Mouse (Mus musculus) stomach, embryonic 16.5 days (tissue): ENCODE measurements around the gene Adam34. TPM values are rescaled to one million over a fixed set of nuclear protein-coding genes. Genes with fewer than 3 reads are reported as not detected.
"Not testable (repeated sequence)": the region's sequence is repeated elsewhere in the genome, so short reads cannot be mapped to it uniquely, and the experiment has no call there.

ENCODE experiments used
- ATAC-seq: fragments of 200-750 bp; cut with Nextera tagmentation; 2 replicates; pipeline ENCODE4 v1.8.0; 2017; ENCODE audit warnings: moderate number of reproducible peaks, moderate TSS enrichment; ENCODE audit not compliant: insufficient read depth, low FRiP score
- H3K27ac ChIP-seq: fragments of 300-500 bp; sonication (generic); 2 replicates; pipeline ENCODE4 v1.5.1; 2014; ENCODE audit warnings: low read length
- H3K27me3 ChIP-seq: fragments of 300-500 bp; sonication (generic); 2 replicates; pipeline ENCODE4 v1.6.1; 2014; ENCODE audit warnings: low read length, control low read depth, mixed read lengths; ENCODE audit not compliant: control insufficient read depth, insufficient read depth
- H3K36me3 ChIP-seq: fragments of 300-500 bp; sonication (generic); 2 replicates; pipeline ENCODE4 v1.6.1; 2014; ENCODE audit warnings: low read length; ENCODE audit not compliant: control insufficient read depth, insufficient read depth
- H3K4me1 ChIP-seq: fragments of 300-500 bp; sonication (generic); 2 replicates; pipeline ENCODE4 v1.6.1; 2014; ENCODE audit warnings: low read length, control low read depth, mixed read lengths; ENCODE audit not compliant: control insufficient read depth, insufficient read depth
- H3K4me2 ChIP-seq: fragments of 300-500 bp; sonication (generic); 2 replicates; pipeline ENCODE4 v1.6.1; 2014; ENCODE audit warnings: low read depth, low read length, mixed read lengths
- H3K4me3 ChIP-seq: fragments of 300-500 bp; sonication (generic); replicated peaks from 2 replicates; pipeline ENCODE4 v1.5.1; 2014; ENCODE audit warnings: mild to moderate bottlenecking, low read length
- H3K9ac ChIP-seq: fragments of 300-500 bp; sonication (generic); 2 replicates; pipeline ENCODE4 v1.6.1; 2014; ENCODE audit warnings: low read length
- H3K9me3 ChIP-seq: fragments of 300-500 bp; sonication (generic); replicated peaks from 2 replicates; pipeline ENCODE4 v1.6.1; 2016; ENCODE audit warnings: low read length, control low read depth; ENCODE audit not compliant: control insufficient read depth
- WGBS: fragments of 180-500 bp; shearing (Covaris S2); extraction: QIAGEN DNeasy Blood & Tissue Kit; methylation state at CpG from one replicate; pipeline ENCODE4 v1.1.7; 2014; 5-methylcytosine and 5-hydroxymethylcytosine counted together
- polyA plus RNA-seq: library from polyadenylated mRNA; unstranded; fragments of >200 nt; fragmentation: Nextera tagmentation; extraction: Ambion mirVana; gene quantifications from 2 replicates; pipeline ENCODE4 v1.2.1, GENCODE M21; 2015

The Adam34 gene
- not detected in 2 replicates for polyA plus RNA-seq

DNA sequence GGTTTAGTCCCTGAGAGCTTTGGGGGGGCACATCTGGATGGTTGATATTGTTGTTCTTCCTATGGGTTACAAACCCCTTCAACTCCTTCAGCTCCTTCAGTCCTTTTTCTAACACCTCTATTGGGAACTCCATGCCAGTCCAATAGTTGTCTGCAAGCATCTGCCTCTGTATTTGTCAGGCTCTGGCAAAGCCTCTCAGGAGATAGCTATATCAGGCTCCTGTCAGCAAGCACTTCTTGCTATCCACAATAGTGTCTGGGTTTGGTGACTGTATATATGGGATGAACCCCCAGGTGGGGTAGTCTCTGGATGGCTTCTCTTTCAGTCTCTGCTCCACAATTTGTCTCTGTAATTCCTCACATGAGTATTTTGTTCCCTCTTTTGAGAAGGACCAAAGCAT, at the start of gene Adam34:
Gene Adam34 (minus strand): TSS at position 101 of the 400 bp plus-strand sequence.
- H3K36me3 ChIP-seq: no peaks in the 10 kb centered on the region
- H3K4me1 ChIP-seq: no peaks in the 10 kb centered on the region
- no peaks in the 10 kb centered on the region for H3K27me3 ChIP-seq
- no peak within 1 kb of the TSS for H3K4me2 ChIP-seq
- no peak within 1 kb of the TSS for H3K4me3 ChIP-seq
- no peaks in the 10 kb centered on the region for H3K9me3 ChIP-seq
- no peak within 1 kb of the TSS for H3K27ac ChIP-seq
- ATAC-seq: no peak
- no peak within 1 kb of the TSS for H3K9ac ChIP-seq

DNA sequence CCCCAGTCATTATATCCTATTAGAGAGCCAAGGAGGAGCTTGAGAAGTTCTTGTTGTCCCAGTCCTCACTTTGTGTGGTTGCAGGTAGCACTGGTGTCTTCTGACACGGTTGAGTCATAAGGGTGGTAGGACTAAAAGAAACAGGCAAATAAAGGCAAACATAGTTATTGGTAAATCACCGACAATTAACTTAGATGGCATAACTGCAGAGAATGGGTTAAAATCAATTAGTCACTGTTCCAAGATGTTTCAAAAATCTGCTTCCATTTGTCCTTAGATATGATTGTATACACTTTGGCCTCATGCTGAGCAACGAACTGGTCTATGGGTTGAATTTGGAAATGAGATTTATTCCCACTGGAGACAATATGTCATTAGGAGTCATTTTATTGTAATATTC, 82.7 kb downstream of the Adam34 start, which contains the start of gene Gm5346:
Gene Gm5346 (minus strand): TSS at position 101 of the 400 bp plus-strand sequence.
- H3K36me3 ChIP-seq: no peaks in the 10 kb centered on the region
- H3K9me3 ChIP-seq: no peaks in the 10 kb centered on the region
- no peak for ATAC-seq
- WGBS: 86% methylated on average over 3 of the region's 3 CpGs
- H3K4me1 ChIP-seq: no peaks in the 10 kb centered on the region
- H3K4me2 ChIP-seq: no peak within 1 kb of the TSS
- no peak within 1 kb of the TSS for H3K27ac ChIP-seq
- H3K9ac ChIP-seq: no peak within 1 kb of the TSS
- H3K27me3 ChIP-seq: no peaks in the 10 kb centered on the region
- no peak within 1 kb of the TSS for H3K4me3 ChIP-seq

DNA sequence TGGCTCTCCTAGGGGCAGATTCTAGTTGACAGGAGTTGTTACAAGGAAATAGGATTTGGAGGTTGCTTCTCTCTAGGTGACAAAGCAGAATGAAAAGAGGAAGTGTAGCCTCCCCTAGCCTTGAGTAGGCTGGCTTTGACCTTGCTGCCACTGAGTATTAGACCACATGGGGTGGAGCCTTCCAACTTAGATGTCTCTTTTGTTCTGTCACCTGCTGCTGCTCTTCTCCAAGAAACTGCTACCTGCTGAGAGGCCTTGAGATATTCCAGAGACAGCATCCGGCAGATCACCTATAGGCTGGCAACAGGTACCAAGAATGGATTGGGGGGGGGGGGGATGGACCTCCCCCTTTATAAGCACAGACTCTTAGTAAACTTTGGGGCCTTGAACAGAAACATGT, 93.8 kb downstream of the Adam34 start:
- no peak overlapping the region for H3K27ac ChIP-seq
- H3K4me2 ChIP-seq: no peak overlapping the region
- H3K4me3 ChIP-seq: no peak overlapping the region
- 86% methylated on average over 1 of the region's 1 CpGs for WGBS
- no peaks in the 10 kb centered on the region for H3K27me3 ChIP-seq
- H3K9ac ChIP-seq: no peak overlapping the region
- H3K4me1 ChIP-seq: no peaks in the 10 kb centered on the region
- no peaks in the 10 kb centered on the region for H3K9me3 ChIP-seq
- no peaks in the 10 kb centered on the region for H3K36me3 ChIP-seq
- ATAC-seq: no peak

DNA sequence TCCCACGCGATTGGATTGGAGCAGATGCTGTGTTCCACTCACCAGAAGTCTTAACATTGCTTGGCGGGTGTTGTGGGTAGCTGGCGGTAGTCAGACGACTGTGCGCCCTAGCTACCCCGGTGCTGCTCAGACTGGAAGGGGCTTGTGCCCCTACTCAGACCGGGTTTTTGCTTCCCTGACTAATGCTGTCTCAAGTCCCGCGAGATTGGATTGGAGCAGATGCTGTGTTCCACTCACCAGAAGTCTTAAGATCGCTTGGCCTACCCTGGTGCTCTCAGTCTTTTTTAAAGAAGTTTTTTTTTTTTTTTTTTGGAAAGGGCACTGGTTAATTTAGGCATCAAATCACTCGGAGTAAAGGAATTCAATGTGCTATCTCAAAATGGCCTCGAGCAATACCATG, 106.2 kb downstream of the Adam34 start:
- H3K36me3 ChIP-seq, H3K27me3 ChIP-seq, ATAC-seq, H3K9me3 ChIP-seq, H3K4me2 ChIP-seq, H3K4me1 ChIP-seq, H3K4me3 ChIP-seq, H3K9ac ChIP-seq, H3K27ac ChIP-seq: not testable (repeated sequence)
- WGBS: 80% methylated on average over 13 of the region's 13 CpGs

DNA sequence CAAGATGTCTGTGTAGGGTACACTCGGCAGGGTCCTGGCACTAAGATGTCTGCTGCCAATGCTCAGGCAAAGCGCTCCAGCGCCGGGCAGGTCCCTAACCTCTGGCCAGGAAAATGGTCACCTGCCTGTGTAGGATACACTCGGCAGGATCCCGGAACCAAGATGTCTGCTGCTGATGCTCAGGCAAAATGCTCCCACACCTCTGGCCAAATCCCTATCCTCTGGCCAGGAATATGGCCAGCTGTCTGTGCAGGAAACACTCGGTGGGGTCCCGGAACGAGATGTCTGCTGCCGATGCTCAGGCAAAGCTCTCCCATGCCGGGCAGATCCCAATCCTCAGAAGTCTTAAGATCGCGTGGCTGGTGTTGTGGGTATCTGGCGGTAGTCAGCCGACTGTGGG, 106.7 kb downstream of the Adam34 start:
- not testable (repeated sequence) for H3K36me3 ChIP-seq
- WGBS: 90% methylated on average over 15 of the region's 15 CpGs

More for the DNA sequence above, 106.7 kb downstream of the Adam34 start:
- H3K4me2 ChIP-seq, ATAC-seq, H3K9me3 ChIP-seq, H3K4me3 ChIP-seq, H3K27me3 ChIP-seq, H3K9ac ChIP-seq, H3K4me1 ChIP-seq, H3K27ac ChIP-seq: not testable (repeated sequence)

Other genes with a start within 250 kb of the Adam34 start
- gene Adam26b, start 181.9 kb downstream of the Adam34 start, polyA plus RNA-seq: not detected in 2 replicates
- gene Adam26a, start 133.3 kb downstream of the Adam34 start, polyA plus RNA-seq: not detected in 2 replicates
- gene Gm5346, start 82.8 kb downstream of the Adam34 start, polyA plus RNA-seq: not detected in 2 replicates